Mouse (Mus musculus) left cerebral cortex, adult 9 months (tissue): ENCODE results near the gene Rps27a.
"Not testable (repeated sequence)": the region's sequence is repeated elsewhere in the genome, so short reads cannot be mapped to it uniquely, and the experiment has no call there.

ENCODE experiments used
- DNase-seq, 2 experiments: peaks; one replicate each; pipeline ENCODE4 v3.0.0; 2022; ENCODE audit warnings: low spot score in 2 of 2

Rps27a gene

DNA sequence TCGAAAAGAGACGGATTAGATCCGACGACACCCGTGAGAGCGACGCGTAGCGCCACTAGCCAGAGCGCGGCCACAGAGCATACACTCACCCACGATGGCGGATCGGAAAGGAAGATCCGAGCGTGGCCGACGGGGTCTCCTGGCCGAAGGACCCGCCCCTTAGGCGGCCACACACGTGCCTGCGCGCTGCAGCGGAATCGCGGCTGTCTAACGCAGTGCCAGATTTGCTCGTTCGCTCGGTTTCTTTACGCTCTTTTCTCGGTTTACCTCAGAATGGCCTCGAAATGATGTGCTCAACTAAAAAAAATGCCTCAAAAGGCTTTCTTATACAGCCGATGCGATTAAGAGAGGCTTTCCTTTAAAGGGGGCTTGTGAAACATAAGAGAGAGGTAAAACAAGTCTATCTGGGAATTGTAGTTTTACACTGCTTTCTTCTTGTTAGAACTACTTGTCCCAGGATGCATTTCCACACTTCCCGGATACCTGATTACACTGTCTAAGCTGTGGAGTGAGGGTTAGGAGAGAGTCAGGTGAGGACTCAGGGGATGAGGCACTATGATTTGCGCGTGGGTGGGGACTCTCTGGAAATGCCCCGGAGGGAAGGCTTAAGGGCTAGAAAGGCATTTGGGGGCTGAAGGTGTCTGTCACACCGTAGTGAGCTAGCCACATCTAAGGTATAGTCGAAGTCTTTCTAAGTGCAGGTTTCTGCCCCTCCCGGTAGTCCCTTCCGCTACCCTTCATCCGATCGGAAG lies at the start of gene Rps27a, which contains the start of gene Clhc1:
Rps27a (minus strand) TSS at position 358 of the 752 bp plus-strand sequence.
Clhc1 (plus strand) TSS at position 199 of the 752 bp plus-strand sequence.
- DNase-seq: peak; percentile 80 to 92

- no peak for DNase-seq
Observed at GRCm38 (mm10) chr11:29597159-29597558, 49.2 kb upstream of the Rps27a start.

DNA sequence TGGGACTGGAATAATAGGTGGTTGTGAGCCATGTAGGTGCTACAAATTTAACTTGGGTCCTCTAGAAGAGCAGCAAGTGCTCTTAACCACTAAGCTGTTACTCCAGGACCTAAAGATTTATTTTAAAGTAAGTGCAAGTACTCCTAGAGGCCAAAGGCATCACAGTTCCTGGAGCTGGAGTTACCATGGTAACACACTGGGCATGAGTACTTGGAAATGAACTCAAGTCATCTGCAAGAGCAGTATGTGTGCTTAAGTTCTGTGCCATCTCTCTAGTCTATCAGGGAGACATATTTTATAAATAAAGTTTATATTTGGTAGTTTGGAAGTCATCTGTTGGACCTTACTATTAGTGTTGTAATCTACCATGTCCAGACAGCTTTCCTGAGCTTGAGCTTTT lies 47.3 kb upstream of the Rps27a start:
- no peak for DNase-seq

DNA sequence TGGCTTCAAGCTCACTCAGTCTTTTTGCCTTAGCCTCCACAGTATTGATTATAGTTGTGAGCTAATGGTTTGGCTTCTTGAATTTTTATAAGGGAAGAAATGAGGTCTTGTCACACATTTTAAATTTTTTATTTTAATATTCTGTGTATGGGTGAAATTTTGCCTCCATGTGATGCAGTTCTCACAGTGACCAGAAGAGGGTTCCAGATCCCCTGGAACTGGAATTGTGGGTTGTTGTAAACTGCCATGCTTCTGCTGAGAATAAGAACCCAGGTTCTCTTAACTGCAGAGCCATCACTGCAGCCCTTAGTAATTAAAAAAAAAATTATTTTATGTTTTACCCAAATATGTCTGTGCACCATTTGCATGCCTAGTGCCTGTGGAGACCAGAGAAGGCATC lies 31.7 kb upstream of the Rps27a start:
- no peak for DNase-seq

DNA sequence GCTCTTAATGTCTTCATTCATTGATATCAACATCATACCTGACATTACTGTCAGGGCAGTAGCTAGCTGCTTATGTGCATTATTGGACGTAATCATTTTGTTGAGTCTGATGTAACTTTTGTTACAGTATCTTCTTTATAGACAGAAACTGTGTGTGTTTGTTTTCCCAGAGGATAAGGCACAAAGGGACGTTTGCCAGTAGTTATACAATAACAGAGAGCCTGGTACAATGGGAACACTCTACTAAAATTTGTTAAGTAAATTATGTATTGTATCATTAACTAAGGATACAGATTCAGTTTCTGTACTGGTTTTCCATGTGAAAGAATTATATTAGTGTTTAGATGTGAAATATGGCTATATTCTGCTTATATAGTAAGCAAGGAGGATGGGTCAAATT lies 24.7 kb upstream of the Rps27a start:
- no peak for DNase-seq

DNA sequence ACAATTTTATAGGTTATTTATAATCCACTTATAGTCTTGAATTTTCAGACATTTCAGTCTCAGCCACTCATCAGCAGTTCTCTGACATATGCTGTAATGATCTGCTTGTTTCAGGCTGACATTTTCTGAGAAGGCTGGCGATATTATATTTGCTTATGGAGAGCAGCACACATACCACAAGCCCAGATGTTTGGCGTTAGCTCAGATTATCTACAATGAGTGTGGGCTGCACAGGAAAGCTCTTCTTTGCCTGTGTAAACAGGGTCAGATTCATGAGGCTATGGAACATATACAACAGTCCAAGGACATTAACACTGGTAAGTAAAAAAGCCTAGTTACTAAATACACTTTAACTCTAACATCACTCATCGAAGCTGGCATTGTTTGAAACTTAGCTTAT lies 23.6 kb upstream of the Rps27a start:
- no peak for DNase-seq

- DNase-seq: no peak
Observed at GRCm38 (mm10) chr11:29563406-29563805, 15.5 kb upstream of the Rps27a start.

DNA sequence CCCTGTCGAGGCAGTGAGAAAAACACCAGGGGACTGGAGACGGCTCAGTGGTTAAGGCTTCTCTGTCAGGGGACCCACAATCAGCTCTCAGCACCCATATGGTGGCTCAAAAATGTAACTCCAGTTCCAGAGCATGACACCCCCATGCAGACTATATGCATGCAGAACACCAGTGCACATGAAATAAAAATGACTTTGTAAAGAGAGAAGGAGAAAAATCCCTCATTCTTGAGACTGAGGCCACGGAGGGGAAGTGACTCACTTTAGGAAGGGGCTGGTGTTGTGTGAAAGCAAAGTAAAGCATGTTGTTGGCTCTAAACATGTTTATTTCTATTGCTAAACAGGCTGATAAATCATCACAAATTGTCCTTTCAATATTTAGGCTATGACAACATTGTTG lies 13.1 kb upstream of the Rps27a start:
- DNase-seq: no peak

DNA sequence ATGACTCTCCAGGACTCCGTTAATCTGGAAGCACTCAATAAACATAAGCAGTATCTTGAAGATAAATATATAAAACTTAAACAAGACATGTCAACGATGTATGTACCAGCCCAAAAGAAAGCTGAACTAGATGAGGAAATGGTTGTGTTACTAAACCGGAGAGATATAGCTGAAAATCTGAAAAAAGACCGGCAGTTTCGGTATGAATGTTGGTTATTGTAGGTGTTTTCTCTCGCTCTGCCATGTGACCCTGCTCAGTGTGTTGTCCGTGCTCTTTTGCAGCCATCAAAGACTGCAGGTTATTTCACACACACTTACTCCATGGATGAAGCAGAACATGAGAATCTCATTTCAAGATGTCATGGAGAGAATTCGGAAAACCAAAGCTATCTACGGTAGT lies 12.5 kb upstream of the Rps27a start:
- DNase-seq: no peak

GRCm38 (mm10) chr11:29549425-29549778 lies 1.5 kb upstream of the Rps27a start:
- no peak for DNase-seq

DNA sequence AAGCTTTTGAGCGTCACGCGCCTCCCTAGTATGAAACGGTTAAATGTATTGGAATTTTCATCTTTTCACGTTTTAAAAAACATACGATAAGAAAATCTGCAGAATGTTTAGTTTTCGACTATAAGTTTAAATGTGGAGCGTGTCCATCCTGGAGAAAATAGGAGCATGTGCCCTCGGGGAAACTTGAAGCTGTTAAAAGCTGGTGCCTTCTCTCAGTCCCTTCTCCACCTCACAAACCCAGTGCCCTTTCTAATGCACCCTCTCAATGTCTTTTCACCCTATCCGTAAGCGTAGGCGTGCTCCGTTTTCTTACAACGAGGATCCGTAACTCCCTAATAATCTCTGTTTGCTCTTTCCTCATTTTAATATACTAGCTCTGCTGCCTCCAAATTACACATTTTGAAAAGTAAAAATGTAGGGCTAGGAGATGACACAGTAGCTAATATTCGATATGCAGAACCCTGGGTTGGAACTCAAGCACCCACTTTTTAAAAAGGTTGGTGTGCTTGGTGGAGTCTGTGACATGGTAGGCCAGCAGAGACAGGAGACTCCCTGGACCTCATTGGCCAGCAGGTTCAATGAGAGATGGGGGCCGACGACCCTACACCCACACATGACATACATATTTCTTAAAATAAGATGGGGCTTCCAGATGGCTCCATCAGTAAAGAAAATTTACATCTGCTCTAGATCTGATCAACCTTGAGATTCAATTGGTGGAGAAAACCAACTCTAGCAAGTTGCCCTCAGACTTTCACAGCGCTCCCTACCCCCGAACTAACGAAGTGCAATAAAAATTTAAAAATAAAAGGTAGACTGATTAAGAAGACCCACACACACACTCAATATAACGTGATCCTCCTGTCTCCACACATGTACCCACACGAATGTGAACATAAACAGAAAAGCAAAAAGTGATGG lies 855 bp upstream of the Rps27a start:
- no peak for DNase-seq

- peak in 1 of 2 experiments; percentile 11 for DNase-seq
Observed at GRCm38 (mm10) chr11:29547249-29547751, 609 bp downstream of the Rps27a start.

DNA sequence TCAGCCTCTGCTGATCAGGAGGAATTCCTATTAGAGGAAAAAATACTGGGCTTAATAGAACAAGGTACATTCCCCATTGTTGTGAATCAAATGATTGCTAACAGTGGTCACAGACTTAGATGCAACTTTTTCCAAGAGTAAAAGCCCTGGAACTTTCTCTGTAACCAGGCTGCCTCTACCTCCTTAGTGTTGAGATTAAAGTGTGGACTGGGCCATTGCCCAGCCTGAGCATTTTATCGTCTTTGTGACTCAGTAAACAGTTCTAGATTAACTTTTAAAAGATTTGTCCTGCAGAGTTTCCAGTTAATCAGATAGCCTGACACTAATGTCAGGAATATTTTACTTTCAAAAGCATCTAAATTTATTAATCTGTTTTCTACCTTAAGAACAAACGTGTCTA lies 1.1 kb downstream of the Rps27a start:
- no peak for DNase-seq

GRCm38 (mm10) chr11:29546297-29546696 lies 1.6 kb downstream of the Rps27a start:
- not testable (repeated sequence) for DNase-seq

DNA sequence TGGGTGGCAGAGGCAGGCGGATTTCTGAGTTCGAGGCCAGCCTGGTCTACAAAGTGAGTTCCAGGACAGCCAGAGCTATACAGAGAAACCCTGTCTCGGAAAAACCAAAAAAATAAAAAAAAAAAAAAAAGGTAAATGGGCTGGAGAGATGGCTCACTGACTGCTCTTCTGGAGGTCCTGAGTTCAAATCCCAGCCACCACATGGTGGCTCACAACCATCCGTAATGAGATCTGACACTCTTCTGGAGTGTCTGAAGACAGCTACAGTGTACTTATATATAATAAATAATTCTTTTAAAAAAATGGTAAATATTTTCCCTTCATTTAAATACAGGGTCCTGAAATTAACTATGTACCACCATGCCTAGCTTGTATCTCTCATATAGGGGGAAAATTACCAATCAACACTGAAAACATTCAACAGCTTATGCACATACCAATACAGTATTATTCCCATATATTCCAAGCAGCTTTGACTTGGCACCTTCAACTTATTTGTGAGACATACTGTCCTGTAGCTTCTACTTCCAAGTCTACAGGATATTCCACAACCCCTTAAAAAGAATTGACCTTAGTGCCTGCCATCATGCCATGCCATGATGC lies 2.7 kb downstream of the Rps27a start:
- DNase-seq: not testable (repeated sequence)

DNA sequence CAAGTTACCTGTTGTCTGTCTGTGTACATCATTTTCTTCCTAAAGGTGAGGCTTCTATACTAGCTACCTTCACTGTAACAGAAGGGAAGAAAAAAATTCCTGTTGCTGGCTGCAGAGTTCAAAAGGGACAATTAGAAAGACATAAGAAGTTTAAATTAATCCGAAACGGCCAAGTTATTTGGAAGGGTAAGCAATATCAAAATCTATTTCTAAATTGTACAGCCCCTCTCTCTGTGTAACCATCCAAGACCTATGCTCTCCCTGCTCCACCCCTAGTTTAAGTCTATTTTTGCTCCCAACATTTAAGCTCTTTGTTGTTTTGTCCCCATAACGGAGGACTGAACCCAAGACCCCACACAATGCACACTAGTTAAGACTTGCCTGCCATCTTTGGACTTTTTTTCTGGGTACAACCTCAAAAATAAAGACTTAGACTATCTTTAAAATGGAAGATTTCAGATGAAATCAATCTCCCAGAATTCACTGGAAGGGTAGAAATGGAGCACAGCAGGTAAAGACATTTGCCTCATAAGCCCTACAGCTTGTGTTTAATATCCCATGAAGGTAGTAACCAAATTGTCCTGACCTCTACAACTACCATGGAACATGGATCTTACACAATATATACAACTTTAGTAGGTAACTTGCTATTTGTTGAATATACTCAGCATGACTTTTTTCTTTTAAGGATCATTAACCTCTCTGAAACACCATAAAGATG lies 3.5 kb downstream of the Rps27a start:
- DNase-seq: no peak

- DNase-seq: no peak
Observed at GRCm38 (mm10) chr11:29538201-29538600, 9.7 kb downstream of the Rps27a start.

DNA sequence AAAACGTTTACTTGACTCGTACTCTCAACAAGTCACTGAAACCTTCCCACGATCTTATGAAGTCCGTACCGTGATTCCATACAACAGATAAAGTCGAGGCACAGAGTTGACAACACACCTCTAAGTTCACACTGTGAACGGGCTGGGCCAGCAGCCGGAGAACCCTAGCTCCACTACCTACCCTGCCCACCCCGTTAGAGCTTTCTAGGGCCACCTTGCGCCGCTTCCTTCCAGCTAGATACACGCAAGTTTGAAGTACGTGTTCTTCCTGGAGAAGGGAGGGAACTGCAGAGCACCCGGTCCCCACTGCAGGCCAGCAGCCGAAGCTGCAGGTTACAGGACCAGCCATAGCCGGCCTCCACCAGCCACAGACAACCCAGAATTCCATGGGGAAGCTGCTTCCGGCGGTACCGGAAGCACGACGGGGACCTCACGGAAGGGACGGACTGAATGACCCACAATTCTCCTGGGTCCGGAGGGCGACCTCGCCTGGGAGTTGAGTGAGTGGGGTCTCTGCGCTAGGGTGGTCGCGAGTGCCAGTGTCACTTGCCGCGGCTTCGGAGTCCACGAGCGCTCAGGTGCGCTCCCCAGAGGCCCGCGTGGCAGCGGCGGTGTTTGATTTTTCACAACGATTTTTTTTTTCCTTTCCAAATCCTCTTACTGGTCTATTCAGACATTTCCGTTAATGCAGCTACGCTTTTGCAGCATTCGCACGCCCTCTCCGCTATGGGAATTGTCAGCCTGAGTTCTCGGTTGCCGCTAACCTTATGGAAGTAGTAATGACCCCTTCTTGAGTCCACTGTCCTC lies 21.7 kb downstream of the Rps27a start, which contains the start of gene Mtif2:
Mtif2 (plus strand) TSS at position 421 of the 807 bp plus-strand sequence.
- peak; percentile 35 to 80 for DNase-seq

- DNase-seq: peak; percentile 26 to 57
Observed at GRCm38 (mm10) chr11:29514682-29515412, 33.1 kb downstream of the Rps27a start, which contains the start of gene Prorsd1. TSS of gene Prorsd1 (minus strand) at chr11:29515033.

DNA sequence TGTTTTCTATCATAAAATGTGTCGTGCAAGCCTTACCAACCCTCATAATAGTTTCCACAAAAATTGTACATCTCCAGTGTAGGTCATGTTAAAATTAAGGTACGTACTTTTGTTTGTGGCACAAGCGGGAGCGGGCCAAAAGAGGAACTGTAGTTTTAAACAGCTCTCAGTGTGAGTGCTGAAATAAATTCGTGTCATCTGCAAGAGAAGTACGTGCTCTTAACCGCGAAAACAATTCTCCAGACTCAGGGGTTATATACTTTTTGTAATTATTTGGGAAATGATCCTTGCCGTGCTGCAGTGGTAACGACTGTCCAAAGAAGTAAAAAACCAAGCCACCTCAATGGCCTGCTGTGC lies 33.6 kb downstream of the Rps27a start:
- no peak for DNase-seq
